Mouse (Mus musculus): ENCODE data around the gene Msh3.
"Not testable (repeated sequence)": the region's sequence is repeated elsewhere in the genome, so short reads cannot be mapped to it uniquely, and the experiment has no call there.

The Msh3 gene

DNA sequence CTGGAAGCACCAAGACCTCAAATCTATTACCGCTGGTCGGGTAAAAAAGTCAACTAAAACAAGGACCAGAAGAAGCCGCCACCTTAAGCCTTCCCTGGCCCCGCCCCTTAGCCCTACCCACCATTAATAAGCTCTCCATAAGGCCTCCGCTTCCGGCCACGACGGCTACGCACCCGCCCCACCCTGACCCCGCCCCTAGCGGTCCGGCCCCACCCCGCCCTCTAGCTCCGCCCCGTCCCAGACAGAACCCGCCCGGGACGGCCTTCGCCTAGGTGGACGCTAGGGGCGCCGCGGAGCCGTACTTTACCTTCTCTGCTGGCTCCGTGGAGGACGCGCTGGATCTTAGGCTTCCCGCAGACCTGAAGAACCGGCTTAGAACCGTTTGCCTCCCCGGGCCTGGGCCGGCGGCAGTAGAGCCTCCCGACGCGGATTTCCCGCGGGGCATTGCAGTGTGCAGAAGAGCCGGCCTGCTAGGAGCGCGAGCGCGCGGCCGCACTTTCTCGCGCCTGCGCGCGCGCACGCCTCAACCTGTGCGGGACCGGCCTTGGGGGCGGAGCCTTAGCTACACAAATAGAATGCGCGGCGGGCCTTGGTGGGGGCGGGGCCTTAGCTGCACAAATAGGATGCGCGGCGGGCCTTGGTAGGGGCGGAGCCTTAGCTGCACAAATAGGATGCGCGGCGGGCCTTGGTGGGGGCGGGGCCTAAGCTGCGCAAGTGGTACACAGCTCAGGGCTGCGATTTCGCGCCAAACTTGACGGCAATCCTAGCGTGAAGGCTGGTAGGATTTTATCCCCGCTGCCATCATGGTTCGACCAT is at the start of gene Msh3, which contains the start of gene Dhfr:
Gene Msh3, minus strand, starts transcription at position 548 of the 816 bp plus-strand sequence.
Gene Dhfr, plus strand, starts transcription at position 271 of the 816 bp plus-strand sequence.
- peak; percentile 99 for DNase-seq (ENCODE audit: low read depth)

DNA sequence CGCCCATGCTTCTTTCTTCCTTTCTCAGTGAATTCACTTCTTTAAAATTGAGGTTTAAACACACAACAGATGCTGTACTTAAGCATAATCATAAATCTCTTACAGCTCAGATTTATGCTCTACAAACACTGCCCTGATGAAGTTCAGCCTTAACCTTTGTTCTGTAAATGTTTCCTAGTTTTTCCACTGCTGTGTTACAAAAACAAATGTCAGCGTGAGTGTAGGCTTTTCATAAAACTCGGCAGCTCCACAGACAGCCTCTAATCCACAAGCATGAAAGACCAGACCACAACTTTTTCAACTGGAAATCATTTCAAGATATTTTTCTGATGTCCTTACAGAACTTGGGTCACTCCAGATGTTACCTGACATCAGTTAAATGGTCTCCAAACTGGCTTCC is 48.7 kb upstream of the Msh3 start:
- DNase-seq (ENCODE audit: low read depth): no peak

DNA sequence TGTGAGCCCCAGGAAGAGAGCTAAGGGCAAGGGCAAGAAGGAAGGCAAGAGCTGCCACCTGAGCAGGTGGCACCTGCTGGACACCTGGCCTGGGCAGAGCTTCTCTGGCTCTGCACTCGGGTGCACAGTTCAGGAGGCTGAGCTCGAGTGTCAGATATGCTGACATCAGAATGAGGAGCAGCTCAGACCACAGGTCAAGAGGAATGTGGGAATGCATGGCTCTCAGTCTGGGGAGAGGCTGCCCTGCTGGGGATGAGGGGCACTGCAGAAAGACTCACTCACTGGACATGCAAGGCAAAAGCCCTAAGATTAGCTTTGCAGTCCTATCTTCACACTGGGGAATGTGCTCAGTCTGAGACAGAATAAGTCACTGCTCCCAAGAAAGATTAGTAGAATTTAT is 47.3 kb upstream of the Msh3 start:
- DNase-seq (ENCODE audit: low read depth): no peak

DNA sequence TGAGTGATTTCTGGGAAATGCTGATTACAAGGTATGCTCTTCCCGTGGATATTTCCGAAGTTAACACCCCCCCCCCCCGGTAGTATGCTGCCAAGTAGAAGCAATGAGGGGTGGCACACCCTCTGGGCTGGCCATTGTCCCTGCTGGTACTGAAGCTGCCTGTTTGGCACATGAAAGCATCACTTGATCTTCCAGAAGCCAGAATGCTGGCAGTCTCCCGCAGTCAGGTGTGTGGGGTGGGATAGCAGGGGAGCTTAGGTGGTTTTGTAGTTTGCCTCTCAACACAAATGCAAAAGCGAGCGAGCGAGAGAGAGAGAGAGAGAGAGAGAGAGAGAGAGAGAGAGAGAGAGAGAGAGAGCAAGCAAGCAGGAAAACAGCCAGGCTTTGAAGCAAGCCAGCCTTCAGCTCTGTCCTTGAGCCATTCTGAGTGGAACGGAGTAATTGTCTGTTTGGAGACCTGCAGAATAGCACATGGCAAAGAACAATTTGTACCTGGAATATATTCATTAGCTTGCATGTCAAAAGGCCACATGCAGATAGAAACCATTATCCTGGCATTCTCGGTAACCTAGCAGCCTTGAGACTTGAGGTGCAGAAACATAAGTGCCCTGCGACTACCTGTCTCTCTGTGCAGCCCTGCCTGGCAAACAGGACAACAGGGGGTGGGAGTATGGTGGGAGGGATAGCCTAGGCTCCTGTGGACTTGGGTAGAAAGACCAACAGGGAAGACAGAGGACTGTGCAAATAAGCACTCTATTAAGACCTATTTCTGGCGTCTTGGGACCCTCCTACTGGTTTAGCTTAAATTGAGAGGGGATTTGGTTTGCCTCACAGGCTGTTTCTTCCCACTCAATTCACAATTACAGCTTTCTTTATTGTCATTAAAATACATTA is 43.9 kb upstream of the Msh3 start:
- DNase-seq (ENCODE audit: low read depth): no peak

DNA sequence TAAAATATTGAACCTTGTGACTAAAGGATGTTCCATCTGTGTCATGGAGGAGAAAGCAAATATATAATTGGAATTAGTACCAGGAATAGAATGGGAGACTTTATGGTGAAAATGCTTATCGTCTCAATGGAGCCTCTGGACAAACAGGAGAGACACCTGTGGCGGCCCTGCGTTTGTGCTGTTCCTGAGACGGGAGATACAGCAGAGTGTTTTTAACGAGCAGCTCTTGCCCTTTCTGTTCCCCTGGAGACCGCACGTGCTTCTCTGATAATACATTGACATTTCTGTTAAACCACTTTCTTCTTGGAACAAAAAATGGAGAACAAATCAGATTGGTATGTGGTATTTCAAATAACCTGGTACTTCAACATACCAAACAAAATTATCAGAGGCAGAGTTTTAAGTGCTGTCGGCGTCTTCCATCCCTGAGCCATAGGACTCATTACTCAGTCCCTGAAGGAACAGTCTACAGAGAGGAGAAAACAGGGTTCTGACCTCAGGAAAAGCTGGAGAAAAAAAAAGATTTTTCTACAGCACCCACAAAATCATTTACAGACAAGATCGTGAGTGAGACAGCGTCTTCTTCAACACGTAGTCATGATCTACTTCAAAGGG is 38.4 kb upstream of the Msh3 start:
- no peak for DNase-seq (ENCODE audit: low read depth)

DNA sequence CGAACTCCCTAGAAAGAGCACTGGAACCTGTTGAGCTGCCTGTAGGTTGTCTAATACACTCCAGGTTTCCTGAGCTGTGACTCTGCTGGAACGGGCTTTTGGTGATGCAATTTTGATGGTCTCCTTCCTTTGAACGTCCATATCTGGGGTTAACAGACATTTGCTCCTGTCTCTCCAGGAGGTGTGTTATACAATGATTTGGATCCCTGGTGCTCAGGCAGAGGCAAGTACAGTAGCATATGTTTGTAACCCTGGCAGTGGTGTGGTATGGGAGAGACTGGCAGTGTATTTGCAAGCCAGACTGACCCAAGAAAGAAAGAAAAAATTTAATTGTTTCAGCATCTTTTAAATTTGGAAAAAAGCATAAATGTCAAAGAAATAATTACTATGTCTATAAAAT is 32.6 kb upstream of the Msh3 start:
- no peak for DNase-seq (ENCODE audit: low read depth)

DNA sequence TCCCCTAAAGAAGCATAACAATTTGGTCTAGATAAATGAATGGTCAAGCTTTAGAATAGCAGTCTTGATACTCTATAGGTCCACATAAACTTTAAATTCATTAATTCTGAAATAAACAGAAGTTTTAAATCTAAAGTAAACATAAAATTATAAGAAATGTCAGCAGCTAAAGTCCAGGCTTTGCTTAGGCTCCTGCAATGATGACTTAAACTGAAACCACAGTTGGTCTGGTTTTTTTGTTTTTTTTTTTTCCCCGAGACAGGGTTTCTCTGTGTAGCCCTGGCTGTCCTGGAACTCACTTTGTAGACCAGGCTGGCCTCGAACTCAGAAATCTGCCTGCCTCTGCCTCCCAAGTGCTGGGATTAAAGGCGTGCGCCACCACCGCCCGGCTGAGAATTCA is 16.7 kb upstream of the Msh3 start:
- not testable (repeated sequence) for DNase-seq (ENCODE audit: low read depth)

DNA sequence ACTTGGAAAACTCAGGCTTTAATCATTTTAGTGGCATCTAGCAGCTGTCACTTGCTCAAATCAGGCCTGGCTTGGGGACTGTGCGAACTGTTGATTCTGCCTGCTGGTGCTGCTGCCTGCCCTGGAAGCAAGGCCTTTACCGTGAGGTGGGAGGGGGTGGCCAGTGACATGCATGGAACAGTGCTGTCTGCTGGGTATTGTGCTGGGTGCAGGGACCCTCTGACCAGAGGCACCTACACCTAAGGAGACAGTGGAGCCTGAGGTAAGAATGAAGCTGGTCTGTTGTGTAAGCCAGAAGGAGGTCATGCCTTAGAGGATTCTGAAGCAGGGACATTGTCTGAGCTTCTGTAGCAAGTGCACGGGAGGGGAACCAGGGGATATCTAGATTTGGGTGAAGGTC is 16.0 kb upstream of the Msh3 start:
- DNase-seq (ENCODE audit: low read depth): no peak

DNA sequence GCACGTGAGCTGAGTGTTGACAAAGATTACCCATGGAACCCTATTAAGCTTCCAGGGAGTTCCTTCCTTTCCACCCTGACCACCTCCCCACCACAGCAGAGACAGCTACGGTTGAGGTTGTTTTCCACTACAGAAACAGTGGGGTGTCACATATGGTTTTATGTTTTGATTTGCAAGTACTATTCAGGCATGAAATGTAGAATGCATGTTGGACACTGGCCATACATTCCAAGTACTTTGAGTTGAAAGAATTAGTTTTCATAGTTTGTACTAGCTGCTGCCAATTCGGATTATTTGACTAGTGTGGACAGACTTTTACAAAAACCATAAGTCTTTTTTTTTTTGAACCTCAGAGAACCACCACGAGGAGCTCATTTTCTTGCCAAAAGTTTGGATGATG is 10.5 kb upstream of the Msh3 start:
- no peak for DNase-seq (ENCODE audit: low read depth)

DNA sequence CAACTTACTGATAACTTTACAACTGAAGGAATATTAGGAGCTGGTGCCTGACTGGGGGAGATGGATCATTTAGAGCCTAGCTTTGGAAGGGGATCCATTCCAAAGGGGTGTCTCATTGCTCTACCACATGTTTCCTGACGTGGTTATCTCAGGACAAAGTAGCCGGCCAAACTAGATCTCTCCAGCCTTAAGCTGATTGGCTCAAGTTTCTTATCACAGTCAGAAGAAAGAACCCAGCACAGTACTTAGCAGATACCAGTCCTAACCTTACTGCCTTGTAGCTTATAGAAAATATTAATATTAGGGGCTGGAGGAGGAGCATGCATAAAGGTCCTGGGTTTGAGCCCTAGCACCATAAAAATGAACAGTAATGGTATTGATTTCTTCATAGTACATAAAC is 6.8 kb upstream of the Msh3 start:
- DNase-seq (ENCODE audit: low read depth): no peak

DNA sequence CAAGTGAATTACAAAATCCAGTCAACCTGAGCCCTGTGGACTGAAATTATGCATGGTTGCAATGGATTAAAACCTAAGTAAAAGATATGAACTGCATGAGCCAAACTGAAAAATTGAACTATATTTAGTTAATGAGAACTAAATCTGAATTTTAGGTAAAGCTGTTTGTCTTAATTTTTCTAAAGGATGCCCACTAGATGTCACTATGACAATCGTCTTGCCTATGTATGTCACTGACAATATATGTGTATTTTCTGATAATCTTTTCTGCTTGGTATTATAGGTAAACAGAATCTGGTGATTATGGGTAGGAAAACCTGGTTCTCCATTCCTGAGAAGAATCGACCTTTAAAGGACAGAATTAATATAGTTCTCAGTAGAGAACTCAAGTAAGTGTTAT is 2.8 kb upstream of the Msh3 start:
- DNase-seq (ENCODE audit: low read depth): peak; percentile 40

DNA sequence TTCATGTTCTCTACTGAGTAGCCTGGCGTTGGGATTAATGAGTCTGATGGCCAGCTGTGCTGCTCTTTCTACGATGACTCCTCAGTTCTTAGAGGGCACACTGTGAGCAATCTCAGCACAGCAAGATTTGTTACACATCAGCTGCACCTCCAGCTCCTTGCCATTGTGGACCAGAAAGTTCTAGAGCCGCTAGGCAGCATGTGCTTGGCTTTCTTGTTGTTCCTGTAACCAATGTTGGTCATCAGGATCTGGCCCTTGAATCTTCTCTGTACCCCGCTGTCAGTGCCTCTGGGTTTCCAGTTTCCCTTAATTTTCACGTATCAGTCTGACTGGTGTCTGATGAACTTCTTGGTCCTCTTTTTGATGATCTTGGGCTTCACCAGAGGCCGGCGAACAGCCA is 1.6 kb upstream of the Msh3 start:
- no peak for DNase-seq (ENCODE audit: low read depth)

DNA sequence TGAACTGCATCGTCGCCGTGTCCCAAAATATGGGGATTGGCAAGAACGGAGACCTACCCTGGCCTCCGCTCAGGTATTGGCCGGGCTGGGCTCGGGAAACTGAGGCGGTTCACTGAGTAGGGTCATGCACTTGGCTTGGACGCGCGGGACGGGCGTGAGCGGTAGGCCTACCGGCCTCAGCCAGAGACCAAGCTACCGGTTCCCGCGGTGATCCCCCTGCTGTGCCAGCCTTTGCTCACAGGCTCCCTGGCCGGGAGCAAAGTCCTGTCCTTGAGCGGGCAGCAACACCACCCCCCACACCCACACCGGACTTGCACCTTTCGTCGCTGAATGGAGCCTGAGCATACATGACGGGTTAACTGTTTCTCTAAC is 455 bp upstream of the Msh3 start:
- no peak for DNase-seq (ENCODE audit: low read depth)

DNA sequence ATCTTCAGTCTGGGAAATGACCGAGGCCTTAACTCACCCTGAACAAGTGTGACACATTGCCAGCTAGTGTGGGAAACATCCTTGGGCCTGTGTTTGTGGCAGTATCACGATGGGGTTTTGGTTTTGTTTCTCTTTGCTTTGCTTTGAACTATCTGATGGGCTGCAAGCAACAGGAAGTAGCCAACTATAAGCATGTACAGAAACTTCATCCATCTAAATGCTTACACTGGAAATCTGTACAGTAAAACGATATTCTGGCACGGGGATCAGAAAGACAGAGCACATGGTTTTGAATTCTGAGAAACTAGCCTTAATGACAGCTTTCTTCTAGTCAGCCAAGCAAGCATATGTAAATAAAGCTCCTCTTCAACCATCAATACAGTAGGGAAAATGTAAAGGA is 847 bp downstream of the Msh3 start:
- peak; percentile 86 for DNase-seq (ENCODE audit: low read depth)

DNA sequence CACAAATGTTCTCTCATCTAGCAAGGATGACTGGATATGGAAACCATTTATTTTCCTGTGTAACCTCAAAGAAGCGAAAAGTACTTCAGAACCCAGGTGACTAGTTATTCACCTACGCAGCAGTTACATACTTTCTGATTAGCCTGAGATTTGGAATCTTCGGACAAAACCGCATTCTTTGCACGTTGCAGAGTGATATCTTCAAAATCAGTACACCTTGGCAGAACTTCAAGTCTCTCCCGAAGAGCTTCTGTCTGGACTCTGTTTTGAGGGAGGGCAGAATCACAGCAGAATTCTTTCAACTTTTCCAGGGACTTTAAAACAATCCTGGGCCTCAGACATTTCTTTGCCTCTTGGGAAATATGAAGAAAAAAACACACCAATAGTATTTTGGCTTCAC is 3.7 kb downstream of the Msh3 start:
- DNase-seq (ENCODE audit: low read depth): no peak

DNA sequence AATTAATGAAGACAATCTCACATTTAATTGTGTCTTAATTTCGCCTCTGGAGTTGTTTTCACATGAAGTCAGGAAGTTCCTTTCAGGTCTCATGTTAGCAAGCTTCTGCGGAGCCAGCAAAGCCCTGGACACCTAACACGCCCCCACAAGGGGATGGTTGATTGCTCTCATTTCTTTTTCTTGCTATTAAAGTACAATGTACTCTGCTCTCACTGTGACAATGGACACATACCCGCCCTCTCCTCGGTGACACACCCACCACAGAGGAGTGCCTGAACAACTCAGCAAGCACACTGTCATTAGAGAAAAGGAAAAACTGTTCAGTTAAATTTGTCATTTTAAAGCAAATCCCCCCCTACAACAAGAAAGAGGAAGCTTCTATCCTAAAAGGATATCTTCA is 8.5 kb downstream of the Msh3 start:
- DNase-seq (ENCODE audit: low read depth): no peak

DNA sequence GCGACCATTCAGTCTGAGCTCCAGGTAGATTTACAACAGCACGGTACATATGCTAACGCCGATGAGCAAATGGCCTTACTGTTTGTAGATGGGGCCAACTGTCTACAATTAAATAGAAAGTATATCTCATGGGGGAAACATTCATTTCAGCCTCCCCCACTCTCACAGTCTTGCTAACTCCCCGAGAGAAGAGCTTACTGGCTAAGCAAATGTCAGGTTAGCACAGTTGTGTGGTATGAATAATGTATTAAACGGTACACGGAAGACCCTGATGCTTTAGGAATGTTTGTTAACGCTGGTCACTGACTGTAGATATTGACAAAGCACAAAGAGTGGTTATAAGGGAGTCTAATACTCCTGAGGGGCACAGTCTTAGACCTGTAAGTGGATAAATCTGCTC is 10.8 kb downstream of the Msh3 start:
- no peak for DNase-seq (ENCODE audit: low read depth)

DNA sequence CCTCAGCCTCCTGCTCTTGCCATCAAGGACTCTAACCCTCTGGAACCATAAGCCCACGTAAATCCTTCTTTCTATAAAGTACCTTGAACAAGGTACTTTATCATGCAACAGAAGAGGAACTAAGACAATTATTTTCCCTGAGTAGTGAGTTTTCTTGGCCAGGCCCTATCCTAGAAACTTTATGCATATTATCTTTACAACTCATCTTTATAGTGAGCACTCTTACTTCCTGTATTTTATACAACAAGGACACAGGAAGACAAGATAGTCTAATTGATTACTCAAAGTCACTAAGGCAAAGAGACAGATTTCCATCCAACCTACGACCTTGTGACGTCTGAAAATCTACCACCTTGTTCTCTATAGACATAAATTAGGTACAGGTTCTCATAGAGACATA is 15.0 kb downstream of the Msh3 start:
- DNase-seq (ENCODE audit: low read depth): no peak

DNA sequence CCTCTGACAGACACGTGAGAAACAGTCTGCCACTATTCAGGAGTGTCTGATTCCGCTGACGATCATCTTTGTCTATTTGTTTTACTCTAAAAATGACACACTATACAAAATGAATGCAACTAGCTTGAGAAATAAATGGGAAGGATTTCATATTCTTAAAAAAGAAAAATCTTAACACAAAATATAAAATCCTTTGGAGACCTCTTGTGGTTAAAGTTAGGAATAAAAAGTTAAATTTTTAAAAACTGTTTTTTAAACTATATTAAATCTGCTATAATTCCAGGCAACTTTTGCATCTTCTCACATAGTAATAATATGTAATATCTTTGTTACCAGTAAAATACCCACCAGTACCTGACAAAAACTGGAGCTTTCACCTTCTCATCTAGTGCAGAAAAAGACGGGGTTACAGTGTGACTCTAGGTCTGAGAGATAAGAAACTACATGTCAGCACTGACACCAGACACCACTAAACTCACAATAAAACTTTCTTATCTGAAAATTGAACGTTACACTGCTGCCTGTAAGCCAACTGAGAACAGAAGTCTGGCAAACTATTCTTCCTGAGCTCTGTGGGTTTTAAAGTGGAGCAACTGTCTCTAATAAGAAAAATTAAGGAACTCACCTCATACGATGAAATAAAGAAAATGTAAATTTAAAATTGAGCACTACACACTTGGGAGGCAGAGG is 16.9 kb downstream of the Msh3 start:
- no peak for DNase-seq (ENCODE audit: low read depth)

DNA sequence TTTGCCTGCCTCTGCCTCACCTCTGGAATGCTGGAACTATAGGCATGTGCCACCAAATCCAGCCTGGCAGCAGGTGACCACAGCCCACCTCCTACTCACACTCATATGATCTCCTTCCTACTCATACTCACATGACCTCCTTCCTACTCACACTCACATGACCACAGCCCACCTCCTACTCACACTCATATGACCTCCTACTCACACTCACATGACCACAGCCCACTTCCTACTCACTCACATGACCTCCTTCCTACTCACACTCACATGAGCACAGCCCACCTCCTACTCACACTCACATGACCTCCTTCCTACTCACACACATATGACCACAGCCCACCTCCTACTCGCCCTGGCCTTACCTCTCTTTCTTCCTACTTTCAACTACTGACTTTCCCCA is 17.9 kb downstream of the Msh3 start:
- peak; percentile 29 for DNase-seq (ENCODE audit: low read depth)

DNA sequence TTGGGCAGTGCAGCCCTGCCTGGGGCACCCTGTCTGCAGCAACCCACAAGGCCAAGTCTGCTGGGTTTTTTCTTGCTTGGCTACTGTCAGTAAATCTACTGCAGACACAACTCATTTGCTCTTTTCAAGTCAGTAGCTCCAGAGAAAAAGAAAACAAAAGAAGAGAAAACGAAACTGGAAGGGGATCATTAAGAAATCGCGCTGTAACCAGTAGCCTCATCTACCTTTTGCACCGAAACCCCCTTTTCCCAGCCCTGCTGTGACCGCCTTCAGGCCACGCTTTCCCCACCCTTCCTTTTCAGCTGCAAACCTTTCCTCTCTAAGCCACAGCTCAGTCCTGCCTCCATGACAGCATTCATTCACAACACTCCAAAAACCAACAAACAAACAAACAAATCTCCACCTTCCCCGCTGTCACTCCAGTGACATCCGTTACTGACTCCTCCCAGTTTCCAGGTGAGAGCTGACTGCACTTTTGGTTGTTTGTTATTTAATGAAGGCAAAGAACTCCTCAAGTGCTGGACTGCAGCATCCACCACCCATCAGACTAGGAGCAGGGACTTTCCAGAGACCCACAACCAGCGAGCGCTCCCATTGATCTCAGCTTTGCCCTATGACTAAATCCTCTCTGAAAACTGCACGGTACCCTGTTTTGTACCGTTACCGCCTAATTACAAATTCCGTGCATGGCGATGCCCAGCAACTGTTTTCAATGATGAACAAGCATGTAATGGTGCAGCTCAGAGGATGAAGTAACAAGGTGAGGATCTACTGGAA is 22.5 kb downstream of the Msh3 start:
- DNase-seq (ENCODE audit: low read depth): peak; percentile 70

Measured in induced T-regulatory cell, adult 2 months (primary cell).